Mouse (Mus musculus) ES-Bruce4 (cell line): Measurements from ENCODE around the gene Olfml1.

Source experiments
- CTCF ChIP-seq: IDR thresholded peaks from one replicate; pipeline ENCODE4 v1.8.1; 2011; ENCODE audit warnings: low read depth, low read length
- POLR2A ChIP-seq: IDR thresholded peaks from one replicate; pipeline ENCODE4 v1.8.1; 2011; ENCODE audit warnings: low read length; ENCODE audit not compliant: insufficient read depth

GRCm38 (mm10) chr7:107592641-107593040, 25.4 kb downstream of the Olfml1 start:
- no peak for TF ChIP-seq POLR2A
- no peak for TF ChIP-seq CTCF
